Mouse (Mus musculus): ENCODE measurements around the gene Srsf7.
"Not testable (repeated sequence)": the region's sequence is repeated elsewhere in the genome, so short reads cannot be mapped to it uniquely, and the experiment has no call there.

Srsf7 gene

DNA sequence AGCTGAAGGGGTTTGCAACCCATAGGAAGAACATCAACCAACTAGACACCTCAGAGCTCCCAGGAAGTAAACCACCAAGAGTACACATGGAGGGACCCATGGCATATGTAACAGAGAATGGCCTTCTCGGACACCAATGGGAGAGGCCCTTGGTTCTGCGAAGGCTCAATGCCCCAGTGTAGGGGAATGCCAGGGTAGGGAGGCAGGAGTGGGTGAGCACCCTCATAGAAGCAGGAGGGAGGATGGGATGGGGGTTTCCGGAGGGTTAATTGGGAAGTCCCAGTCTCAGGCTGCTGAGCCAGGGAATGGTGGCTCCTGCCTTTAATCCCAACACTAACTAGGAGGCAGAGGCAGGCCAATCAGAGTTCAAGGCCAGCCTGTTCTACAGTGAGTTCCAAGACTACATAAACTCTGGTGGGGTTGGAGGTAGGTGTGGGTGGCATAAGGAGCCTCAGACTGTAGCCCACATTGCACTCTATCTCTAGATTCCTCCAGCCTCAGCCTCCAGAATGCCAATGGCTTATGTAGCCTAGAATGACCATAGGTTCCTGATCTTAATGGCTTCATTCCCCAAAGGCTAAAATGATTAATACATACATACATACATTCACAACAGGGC, 7.8 kb downstream of the Srsf7 start:
- no peak for DNase-seq (ENCODE audit: low read depth)

DNA sequence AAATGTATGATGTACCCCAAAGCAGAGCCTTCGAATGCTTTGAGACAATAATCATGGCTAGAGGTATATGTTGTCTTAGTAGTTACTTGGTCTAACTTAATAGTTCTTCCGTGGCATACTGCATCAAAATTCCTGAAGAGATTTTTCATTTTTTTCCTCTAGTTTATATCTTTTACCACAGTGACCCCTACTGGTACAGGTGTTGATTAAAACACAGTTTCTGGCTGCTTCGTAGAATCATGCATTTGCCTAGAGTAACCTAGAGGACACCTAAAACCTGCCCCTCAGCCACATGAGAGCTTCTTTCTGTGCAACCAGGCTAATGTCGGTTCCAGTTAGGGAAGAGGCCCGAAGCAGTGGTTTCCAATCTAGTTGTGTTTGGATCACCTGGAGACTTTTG, 14.0 kb downstream of the Srsf7 start:
- DNase-seq (ENCODE audit: low read depth), result no peak

DNA sequence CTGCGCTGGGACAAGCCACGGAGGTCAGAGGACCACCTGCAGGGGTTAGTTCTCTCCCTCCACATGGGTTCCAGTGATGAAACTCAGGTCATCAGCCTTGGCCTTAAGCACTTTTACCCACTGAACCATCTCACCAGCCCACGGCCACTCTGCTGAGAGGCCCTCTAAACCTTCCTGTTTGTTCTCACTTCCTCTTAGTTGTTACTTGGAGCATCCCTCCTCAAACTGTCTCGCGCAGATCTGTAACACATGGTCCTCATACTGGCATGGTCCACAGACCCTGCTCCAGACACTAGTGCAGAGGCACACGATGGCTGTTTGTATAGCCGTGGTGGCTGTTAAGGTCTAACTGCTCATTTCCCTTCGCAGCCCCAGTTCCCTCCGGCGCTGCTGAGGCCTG, 23.5 kb downstream of the Srsf7 start:
- no peak for DNase-seq (ENCODE audit: low read depth)

DNA sequence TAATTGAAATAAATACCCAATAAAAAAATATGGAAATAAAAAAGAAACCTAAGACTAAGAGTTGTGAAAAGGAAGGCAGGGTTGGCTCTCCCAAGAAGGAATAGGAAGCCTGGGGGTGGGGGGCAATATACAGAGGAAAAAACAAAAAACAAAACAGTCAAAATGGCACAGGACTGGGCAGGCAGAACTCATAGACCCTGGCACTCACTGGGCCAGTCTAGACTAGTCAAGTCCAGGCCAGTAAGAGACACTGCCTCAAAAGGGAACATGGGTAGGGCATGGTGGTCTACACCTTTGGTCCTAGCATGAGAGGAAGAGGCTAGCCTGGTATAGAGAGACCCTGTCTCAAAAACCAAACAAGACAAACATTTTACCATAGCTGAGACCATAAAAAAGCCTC, 26.6 kb downstream of the Srsf7 start:
- no peak for DNase-seq (ENCODE audit: low read depth)

DNA sequence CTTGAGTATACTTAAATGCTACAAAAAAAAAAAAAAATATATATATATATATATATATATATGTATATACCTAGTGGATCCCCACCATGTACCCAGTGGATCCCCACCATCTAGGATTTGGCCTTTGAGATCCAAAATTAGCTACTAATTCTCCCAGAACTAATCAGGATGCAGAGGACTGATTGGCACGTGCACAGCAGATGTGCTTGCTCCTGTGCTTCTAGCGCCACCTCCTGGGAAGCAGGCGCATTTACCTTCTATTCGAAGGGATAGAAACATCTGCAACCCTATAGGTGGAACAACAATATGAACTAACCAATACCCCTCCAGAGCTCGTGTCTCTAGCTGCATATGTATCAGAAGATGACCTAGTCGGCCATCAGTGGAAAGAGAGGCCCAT, 27.1 kb downstream of the Srsf7 start:
- DNase-seq (ENCODE audit: low read depth), result peak; percentile 51

DNA sequence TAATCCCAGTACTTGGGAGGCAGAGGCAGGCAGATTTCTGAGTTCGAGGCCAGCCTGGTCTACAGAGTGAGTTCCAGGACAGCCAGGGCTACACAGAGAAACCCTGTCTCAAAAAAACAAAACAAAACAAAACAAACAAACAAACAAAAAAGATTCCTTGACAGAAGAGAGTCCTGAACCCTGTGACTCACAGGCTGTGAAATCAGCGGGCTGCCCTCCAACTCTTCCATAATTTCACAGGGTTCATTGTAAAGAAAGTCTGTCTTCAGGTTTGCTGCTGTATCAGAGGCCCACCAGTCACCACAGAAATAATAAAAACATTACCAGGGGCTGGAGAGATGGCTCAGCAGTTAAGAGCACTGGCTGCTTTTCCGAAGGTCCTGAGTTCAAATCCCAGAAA, 28.3 kb downstream of the Srsf7 start:
- not testable (repeated sequence) for DNase-seq (ENCODE audit: low read depth)

DNA sequence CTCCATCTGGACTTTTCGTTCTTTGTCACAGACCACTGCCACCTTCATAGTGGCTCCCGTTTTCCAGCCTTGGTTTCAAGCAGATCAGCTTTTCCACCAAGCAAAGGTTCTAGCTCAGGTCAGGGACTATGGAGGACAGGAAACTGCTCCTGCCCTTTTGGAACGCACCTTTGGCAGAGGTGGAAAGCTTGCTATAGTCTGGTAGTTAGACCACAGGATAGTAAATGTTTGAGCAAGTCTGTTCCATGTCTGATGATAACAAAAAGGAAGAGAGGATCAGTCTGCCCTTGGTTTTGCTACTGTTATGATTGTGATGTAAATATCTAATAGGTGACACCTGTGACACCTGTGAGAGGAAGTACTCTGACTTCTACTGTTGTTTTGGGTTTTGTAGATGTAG, 31.1 kb downstream of the Srsf7 start:
- DNase-seq (ENCODE audit: low read depth), result no peak

DNA sequence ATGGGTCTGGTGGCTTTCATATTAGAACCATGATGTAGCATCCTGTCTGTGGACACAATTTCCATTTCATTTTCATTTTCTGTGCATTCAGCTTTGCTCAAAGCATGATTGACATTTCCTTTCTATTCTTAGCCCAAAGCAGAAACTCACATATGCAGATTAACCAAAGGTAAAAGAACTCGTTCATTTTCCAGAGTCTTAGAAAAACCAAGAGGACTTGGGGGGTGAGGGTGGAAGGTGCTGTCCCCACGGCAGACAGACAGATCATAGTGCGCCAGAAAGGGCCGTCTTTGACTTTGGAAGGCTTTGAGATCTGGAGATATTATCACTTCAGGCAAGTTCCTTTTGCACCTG, 31.7 kb downstream of the Srsf7 start:
- DNase-seq (ENCODE audit: low read depth), result no peak

DNA sequence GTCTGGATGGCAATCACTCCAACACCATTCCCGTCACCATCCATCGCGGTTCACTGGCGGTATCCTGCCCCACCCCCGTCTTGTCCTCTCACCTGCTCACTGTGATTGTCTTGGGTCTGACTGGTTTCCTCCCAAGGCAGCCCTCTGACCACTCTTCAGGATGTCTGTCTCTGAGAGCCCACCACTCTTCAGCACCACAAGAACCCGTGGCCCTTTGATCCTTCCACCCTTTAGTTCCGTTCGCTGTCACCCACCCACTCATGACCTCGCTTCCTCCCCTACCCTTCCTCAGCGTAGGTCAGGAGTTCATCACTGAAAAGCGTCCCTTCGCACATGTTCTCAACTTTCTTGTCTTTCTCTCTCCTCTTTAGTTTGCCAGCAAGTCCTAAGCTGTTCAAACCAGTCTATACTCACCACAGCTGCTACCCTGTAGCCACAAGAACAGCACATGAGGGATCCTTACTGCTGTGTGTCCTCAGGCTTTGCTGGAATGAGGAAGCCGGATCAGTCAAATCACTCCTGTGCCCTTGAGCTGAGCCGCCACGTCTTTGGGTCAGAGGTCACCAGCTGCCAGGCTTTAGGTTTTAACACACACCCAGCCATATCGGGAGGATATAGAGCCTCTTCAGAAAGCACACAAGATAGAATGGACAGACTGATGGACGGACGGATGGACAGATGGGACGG, 32.3 kb downstream of the Srsf7 start:
- DNase-seq (ENCODE audit: low read depth), result no peak

DNA sequence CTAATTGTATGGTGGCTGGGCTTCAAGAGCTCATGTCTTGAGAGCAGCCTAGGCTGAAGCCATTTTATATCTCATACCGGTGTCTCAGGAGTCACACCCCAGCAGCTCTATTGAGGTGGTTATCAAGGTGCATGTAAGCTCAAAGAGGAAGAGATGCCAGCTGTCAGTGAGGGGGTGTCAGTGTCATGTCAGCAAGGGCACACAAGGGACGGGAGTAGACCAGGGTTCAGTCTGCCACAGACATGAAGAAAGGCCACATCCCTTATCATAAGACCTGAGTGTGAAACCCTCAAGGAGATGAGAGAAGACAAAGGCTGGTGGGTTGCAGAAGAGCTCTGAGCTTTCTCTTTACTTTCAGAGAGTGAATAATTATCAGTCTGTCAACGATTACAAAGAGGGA, 33.0 kb downstream of the Srsf7 start:
- DNase-seq (ENCODE audit: low read depth), result no peak

DNA sequence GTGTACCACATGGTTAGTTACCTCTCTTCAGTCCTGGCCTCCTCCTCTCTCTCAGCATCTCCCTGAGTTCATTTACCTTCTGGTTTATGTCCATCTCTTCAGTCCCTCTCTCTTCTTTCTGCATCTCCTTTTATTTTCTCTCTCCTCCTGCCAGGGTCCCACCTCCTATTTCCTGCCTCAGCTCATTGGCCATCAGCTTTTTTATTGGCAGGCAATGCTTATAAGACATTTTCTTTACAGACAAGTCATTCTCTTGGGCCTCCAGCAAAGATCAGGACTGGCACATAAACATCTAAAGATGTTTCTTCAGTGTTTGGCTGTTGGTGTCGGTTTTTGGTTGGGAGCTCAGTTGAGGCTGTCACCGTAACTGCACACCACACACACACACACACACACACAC, 33.4 kb downstream of the Srsf7 start:
- DNase-seq (ENCODE audit: low read depth), result no peak

DNA sequence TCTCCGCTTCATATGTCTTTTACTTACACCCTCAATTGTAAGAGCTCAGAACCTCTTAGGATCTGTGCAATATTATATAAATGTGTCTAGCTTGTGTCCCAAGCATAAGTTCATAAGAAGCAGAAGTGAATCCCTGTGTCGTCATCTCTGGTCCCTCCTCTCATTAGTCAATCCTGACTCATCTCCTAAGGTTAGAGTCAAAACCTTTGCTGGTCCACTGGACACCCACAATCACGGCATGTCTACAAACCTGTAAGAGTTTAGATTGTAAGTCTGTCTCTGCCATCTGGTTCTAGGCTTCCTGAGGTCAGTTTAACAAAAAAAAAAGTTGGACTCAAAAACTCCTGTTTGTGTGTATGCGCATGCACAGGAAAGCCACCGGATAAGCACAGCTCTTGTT, 34.3 kb downstream of the Srsf7 start:
- DNase-seq (ENCODE audit: low read depth), result no peak

DNA sequence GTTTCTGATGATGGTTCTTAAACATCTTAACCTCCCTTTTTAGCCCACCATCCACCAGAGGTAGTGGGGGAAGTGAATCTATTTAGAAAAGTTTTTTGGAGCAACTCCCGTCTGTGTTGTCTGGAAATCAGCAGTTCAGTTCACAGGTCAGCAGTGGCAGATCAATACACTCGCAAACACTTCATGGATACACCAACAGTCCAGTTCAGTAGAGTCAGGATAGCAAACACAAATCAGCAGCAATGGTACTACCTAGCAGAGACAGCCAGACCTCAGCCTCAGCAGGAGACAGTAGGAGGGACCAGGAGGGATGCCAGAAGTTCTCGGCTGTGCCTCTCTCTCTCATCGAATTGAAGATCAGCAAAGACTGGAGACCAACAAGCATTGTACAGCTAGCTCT, 35.2 kb downstream of the Srsf7 start:
- no peak for DNase-seq (ENCODE audit: low read depth)

DNA sequence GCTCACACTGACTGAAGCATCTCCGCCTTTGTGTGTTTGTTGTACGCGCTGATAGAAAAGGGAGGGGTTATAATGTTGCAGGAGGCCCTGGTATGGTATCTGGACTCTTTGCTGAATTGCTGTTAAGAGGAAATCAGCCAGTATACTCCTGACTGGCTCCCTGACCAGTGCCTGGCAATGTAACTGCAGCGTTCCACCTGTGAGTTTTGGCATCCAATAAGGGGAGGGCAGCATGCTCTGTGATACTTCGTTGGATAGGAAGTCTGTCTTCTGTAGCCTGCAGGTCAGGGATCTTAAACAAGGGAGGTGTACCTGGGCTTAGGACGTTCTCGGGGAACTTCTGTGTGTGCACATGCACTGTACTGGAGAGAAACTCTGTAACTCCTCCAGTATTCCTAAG, 36.2 kb downstream of the Srsf7 start:
- no peak for DNase-seq (ENCODE audit: low read depth)

DNA sequence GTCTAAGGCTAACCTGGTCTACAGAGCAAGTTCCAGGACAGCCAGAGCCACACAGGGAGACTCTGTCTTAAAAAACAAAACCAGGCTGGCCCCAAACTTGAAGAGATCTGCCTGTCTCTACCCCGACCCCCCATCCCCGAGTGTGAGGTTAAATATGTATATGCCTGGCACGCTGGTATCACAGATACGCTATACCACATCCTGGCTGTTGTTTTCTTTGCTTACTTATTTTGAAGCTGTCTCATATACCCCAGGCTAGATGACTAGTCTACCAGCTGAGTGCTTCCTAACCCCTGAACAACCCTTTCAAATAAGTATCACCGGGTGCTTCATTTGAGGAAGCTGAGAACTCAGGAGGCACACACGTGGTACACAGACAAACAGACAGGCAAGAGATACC, 37.3 kb downstream of the Srsf7 start:
- DNase-seq (ENCODE audit: low read depth), result no peak

DNA sequence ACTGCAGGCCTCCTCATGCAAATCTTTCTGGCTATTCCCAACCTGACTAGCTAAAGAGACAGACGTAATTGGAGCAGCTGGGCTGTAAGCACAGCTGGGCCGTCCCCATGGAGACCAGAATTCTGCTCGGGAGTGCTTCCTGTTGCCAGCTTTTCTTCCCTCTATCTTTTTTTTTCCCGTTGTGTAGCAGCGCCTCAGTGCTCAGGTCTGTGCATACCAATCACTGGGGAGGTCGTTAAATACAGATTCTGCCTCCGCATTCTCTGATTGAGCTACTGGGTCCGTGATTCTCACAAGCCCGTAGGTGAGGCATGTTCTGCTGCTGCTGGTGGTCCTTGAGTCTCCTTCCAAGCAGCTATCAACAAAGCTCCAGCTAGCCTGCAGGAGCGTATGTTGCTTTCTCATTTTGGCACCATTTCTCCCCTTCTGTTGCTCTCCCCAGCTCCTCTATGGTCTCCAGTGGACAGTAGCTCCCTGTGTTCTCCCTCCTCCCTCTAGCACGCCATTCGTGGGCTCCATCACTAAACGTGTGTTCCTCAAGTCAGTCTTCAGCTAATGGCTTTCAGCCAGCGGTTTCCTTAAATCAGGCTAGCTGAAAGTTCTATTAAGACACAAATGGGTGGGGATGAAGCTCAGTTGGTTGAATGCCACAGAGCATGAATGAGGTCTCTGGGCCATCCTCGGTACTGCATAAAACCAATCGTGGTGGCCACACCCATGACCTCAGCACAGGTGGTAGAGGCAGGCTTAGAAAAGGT, 38.5 kb downstream of the Srsf7 start:
- no peak for DNase-seq (ENCODE audit: low read depth)

DNA sequence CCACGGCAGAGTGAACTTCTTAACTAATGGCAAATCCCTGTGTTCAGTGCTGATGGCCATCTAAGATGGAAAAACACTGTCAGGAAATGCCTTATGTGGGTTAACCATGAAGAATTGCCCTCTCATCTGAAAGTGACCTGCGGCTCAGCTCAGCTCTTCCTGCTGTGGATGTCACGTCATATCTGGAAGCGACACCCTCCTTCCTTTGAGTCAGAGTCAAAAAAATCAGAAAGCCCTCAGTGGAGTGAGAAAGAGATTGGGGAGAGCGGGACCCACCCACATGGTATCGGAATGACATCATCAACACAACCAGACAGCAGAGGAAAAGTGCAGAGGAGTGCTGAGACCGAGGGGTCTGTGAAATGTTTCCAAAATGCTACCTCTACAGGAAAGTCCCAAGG, 39.3 kb downstream of the Srsf7 start:
- DNase-seq (ENCODE audit: low read depth), result no peak

DNA sequence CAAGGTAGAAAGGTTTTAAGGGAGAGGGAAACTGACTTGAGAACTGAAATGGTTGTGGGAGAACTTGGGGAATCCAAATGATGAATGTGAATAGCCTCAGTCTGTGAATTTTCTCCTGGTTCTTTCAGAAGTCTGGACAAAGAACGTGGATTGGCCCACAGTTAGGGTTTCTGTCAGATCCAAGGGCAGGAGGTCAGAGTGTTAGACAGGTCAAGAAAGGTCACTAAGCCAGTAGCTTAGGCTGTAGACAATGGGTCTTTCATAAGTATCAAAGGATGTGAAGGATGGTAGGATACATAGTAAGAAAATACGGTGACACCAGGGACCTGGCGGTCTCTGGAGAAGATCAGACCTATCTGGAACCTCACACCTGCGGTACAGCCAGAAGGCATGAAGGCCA, 39.7 kb downstream of the Srsf7 start:
- no peak for DNase-seq (ENCODE audit: low read depth)

DNA sequence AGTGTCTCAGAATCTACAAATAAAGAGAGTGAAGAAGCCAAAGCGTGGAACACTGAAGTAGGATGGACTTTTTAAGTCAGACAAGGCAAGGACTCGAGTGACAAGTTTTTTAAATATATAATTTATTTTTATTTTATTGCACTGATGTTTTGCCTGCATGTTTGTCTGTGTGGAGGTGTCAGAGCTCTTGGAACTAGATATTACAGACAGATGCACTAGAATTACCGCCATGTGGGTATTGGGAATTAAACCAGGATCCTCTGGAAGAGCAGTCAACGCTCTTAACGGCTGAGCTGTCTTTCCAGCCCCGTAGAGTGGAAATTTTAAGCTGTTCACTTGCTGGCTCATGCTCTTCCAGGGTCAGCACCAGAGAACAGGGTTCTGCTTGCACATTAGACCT, 40.8 kb downstream of the Srsf7 start:
- no peak for DNase-seq (ENCODE audit: low read depth)

DNA sequence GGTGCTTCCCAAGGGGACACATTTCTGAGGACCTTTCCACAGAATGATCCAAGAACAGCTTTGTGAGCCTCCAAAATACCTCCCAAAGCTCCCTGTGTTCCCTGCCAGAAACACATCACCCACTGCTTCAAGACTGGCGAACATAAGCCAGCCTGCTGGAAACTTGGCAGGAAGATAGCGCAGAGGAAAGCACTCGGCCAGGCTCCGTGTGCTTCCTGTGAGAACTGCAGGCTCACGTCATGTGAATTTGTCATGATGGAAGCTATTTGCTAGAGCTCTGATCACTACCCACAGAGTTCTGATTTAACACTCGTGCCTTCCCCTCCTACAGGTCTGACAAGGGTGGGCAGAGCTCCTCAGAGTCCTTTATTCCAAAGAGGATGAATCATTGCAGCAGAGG, 41.4 kb downstream of the Srsf7 start:
- no peak for DNase-seq (ENCODE audit: low read depth)

DNA sequence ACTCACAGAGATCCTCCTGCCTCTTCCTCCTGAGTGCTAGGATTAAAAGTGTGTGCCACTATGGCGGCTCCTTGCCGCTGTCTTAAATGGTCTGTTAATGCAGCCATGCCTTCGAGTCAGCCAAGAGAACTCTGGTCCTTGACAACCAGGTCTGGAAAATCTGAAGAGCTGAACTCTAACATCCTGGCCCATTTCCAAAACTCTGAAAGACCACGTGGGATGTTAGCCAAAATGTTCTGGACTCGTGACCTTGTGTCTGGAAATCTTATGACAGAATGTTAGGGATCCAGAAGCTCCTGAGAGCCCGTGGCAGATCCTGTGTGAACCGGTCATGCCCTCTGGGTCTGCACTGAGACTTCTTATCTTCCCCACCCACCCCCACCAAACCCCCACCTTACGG, 43.1 kb downstream of the Srsf7 start:
- no peak for DNase-seq (ENCODE audit: low read depth)

DNA sequence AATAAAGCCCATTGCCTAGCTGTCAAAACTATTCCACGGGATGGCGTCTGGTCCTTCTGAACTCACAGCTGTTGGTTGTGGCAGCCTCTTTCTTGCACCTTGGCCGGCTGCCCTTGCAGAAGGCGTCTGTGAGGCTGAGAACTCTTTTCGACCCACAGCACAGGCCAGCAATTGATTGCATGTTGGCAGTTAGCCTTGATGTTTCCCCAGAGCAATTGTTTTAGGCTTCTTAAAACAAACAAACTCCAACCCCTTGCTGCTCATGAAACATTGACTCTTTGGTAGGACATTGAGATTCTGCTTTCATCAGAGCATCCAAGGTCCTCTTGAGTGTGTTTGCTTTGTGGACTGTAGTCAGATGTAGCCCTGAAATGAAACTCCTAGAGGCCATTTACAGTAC, 46.7 kb downstream of the Srsf7 start:
- DNase-seq (ENCODE audit: low read depth), result no peak

DNA sequence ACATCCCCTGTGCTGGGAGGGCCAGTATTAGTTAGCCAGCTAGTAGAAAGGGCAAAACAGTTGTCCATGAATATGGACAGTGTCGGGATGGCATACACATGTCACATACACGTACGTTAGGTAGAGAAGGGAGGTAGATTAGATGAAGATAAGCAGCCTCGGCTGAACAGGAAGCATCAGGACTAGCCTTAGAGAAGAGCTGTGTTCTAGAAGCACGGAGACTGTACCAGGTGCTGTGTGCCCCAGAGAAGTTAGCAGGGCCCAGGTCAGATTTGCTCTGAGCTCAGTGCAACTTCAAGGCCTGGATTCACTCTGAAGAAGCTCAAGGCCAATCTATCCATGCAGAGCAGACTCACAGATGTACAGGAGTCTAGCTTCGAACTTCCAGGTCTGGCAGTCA, 49.6 kb downstream of the Srsf7 start:
- DNase-seq (ENCODE audit: low read depth), result no peak

DNA sequence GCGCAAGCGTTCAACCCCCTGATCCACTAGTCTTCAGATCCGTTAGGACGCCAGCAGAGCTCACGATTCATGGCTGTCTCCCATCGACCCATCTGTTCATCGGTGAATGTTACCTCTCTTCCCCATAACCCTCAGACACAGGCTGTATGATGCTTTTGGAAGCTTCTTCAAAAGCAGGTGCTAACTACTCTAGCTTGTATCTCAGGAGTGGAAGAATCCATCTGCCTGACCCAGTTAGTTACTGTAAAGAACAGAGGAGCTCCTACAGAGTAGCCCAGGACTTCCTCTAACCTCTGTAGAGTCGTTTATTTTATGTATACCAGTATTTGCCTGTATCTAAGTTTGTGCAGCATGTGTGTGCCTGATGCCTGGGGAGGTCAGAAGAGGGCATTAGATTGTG, 50.2 kb downstream of the Srsf7 start:
- DNase-seq (ENCODE audit: low read depth), result no peak

All from c-Kit-positive CD71-positive TER-119-negative erythroid progenitor cells, embryonic 14.5 days (primary cell).